Mouse (Mus musculus): ENCODE results near the gene Tmem150b.

- no peak for TF ChIP-seq TAL1 (IDR thresholded peaks at IDR 0.05; ENCODE audit: low read length)
- no peak for TF ChIP-seq GATA1 (IDR thresholded peaks at IDR 0.05; ENCODE audit: low read length)
Measured at GRCm38 (mm10) chr7:4659911-4660443, 65.1 kb downstream of the Tmem150b start.

All from erythroblast, embryonic 14.5 days (primary cell).